Mouse (Mus musculus): ENCODE measurements around the gene Acot2. TPM values are rescaled to one million over a fixed set of nuclear protein-coding genes. Genes with fewer than 3 reads are reported as not detected.
"Not testable (repeated sequence)": the region's sequence is repeated elsewhere in the genome, so short reads cannot be mapped to it uniquely, and the experiment has no call there.

The Acot2 gene
- total and polyA plus RNA-seq, 3 experiments = 9.8 to 13.0 TPM; not detected in 1

DNA sequence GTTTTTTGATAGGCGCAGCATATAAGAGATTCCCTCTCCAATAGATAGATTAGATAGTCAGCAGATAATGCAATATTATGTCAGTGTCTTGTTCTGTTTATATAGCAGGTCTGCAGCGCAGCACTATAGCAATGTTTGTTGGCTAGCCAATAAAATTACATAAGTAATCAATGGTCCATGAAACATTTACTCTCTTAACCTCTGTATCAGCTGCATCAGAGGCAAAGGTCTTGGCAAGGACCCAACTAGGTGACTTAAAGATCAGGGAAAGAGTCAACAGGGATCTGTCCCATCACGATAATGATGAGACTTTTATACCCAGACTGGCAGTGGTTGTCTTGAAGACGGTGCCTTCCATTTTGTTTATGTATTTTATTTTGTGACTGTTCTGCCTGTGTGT is 45.2 kb downstream of the Acot2 start:
- H3K4me1 ChIP-seq (ENCODE audit: control insufficient read depth in 1 of 2, insufficient read depth in 2 of 2, low read length in 2 of 2) = peaks cover 11 to 20% of the 10 kb centered on the region in 2 experiments
- H3K9ac ChIP-seq (ENCODE audit: control insufficient read depth, low read depth, low read length, poor library complexity, severe bottlenecking) = no peak overlapping the region
- H3K27me3 ChIP-seq (ENCODE audit: control insufficient read depth in 1 of 2, insufficient read depth in 2 of 2, low read length in 2 of 2) = no peaks in the 10 kb centered on the region
- DNase-seq (ENCODE audit: low read depth, low spot score) = no peak
- H3K9me3 ChIP-seq (replicated peaks; ENCODE audit: insufficient read depth, low read length) = no peaks in the 10 kb centered on the region
- H3K79me2 ChIP-seq (ENCODE audit: control insufficient read depth, insufficient read depth, low read length, poor library complexity) = no peaks in the 10 kb centered on the region
- no peak overlapping the region for H3K4me3 ChIP-seq (ENCODE audit: control insufficient read depth in 1 of 2, insufficient read depth in 1 of 2, low read depth in 2 of 2, low read length in 2 of 2)
- TF ChIP-seq MYC (IDR thresholded peaks at IDR 0.05; ENCODE audit: low read depth, low read length) = no peak
- no peak overlapping the region for H3K27ac ChIP-seq (ENCODE audit: control insufficient read depth, low read depth, low read length)
- peaks cover 0 to 21% of the 10 kb centered on the region in 2 experiments; a peak in 2 of 4 replicates for H3K36me3 ChIP-seq (ENCODE audit: control insufficient read depth in 1 of 2, insufficient read depth in 2 of 2, low read length in 2 of 2)

DNA sequence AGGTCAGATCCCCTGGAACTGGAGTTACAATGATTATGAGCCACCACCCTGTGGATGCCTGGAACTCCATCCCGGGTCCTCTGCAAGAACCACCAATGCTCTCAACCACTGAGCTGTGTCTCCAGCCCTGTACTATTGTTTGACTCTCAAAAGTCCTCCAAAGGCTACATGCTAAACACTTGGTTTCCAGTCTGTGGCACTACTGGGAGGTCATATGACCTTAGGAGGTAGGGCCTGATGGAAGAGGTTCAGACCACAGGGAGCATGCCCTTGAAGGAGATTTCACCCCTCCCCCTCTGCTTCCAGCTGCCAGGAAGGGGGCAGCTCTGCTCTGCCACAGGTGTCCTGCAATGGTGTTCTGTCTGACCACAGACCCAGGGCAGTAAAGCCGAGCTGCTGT is 45.6 kb downstream of the Acot2 start:
- Histone ChIP-seq H3K27ac (ENCODE audit: control insufficient read depth, low read depth, low read length) (peak overlapping the region; percentile 65), H3K4me1 (ENCODE audit: control insufficient read depth in 1 of 2, insufficient read depth in 2 of 2, low read length in 2 of 2) (peaks cover 11 to 20% of the 10 kb centered on the region in 2 experiments), H3K36me3 (ENCODE audit: control insufficient read depth in 1 of 2, insufficient read depth in 2 of 2, low read length in 2 of 2) (peaks cover 0 to 21% of the 10 kb centered on the region in 2 experiments; a peak in 2 of 4 replicates)
- H3K27me3 ChIP-seq (ENCODE audit: control insufficient read depth in 1 of 2, insufficient read depth in 2 of 2, low read length in 2 of 2); H3K79me2 ChIP-seq (ENCODE audit: control insufficient read depth, insufficient read depth, low read length, poor library complexity); H3K9ac ChIP-seq (ENCODE audit: control insufficient read depth, low read depth, low read length, poor library complexity, severe bottlenecking); H3K9me3 ChIP-seq (replicated peaks; ENCODE audit: insufficient read depth, low read length); H3K4me3 ChIP-seq (ENCODE audit: control insufficient read depth in 1 of 2, insufficient read depth in 1 of 2, low read depth in 2 of 2, low read length in 2 of 2); DNase-seq (ENCODE audit: low read depth, low spot score): not testable (repeated sequence)

DNA sequence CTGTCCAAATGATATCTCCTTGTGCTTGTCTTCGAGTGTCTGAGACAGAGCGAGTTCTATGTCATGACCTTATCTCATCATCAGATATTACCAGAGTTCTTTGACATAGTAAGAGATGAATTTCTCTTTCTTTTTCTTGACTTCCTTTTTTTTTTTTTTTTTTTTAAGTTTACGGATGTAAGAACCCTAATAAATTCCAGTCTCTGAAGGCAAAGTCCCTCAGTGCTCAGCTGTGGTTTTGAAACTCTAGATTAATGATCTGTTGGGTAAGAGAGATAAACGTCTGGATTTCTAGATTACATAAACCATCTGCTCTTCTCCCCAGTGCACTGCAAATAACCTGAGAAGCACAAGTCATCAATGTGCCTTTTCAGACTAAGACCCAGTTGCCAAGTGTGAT is 46.4 kb downstream of the Acot2 start:
- no peak overlapping the region for H3K9ac ChIP-seq (ENCODE audit: control insufficient read depth, low read depth, low read length, poor library complexity, severe bottlenecking)
- H3K27ac ChIP-seq (ENCODE audit: control insufficient read depth, low read depth, low read length) = peak overlapping the region; percentile 65
- H3K27me3 ChIP-seq (ENCODE audit: control insufficient read depth in 1 of 2, insufficient read depth in 2 of 2, low read length in 2 of 2) = no peaks in the 10 kb centered on the region
- H3K36me3 ChIP-seq (ENCODE audit: control insufficient read depth in 1 of 2, insufficient read depth in 2 of 2, low read length in 2 of 2) = peaks cover 0 to 21% of the 10 kb centered on the region in 2 experiments; a peak in 2 of 4 replicates
- no peak overlapping the region for H3K4me3 ChIP-seq (ENCODE audit: control insufficient read depth in 1 of 2, insufficient read depth in 1 of 2, low read depth in 2 of 2, low read length in 2 of 2)
- H3K9me3 ChIP-seq (replicated peaks; ENCODE audit: insufficient read depth, low read length) = no peaks in the 10 kb centered on the region
- DNase-seq (ENCODE audit: low read depth, low spot score) = peak; percentile 61
- H3K79me2 ChIP-seq (ENCODE audit: control insufficient read depth, insufficient read depth, low read length, poor library complexity) = no peaks in the 10 kb centered on the region
- peaks cover 11 to 20% of the 10 kb centered on the region in 2 experiments for H3K4me1 ChIP-seq (ENCODE audit: control insufficient read depth in 1 of 2, insufficient read depth in 2 of 2, low read length in 2 of 2)
- TF ChIP-seq GATA1 (IDR thresholded peaks at IDR 0.05; ENCODE audit: low read depth, low read length) (peak; percentile 87), CHD2 (IDR thresholded peaks at IDR 0.05; ENCODE audit: low read length) (no peak), RCOR1 (IDR thresholded peaks at IDR 0.05; ENCODE audit: low read depth, low read length) (peak; percentile 80; the same call in 1 of the 2 replicates), MAX (IDR thresholded peaks at IDR 0.05; ENCODE audit: low read length) (peak; percentile 39; the same call in 1 of the 2 replicates), ZKSCAN1 (IDR thresholded peaks at IDR 0.05; ENCODE audit: low read depth, low read length) (0 out of 2 replicates have a peak, but pooled peaks have one; percentile 30), HCFC1 (IDR thresholded peaks at IDR 0.05; ENCODE audit: low read depth, low read length) (0 out of 2 replicates have a peak, but pooled peaks have one; percentile 25), UBTF (IDR thresholded peaks at IDR 0.05; ENCODE audit: borderline replicate concordance, insufficient read depth, low read depth, low read length) (no peak), NELFE (IDR thresholded peaks at IDR 0.05; ENCODE audit: low read depth, low read length) (no peak; the same call in 1 of the 2 replicates), EP300 (IDR thresholded peaks at IDR 0.05; ENCODE audit: low read depth in 1 of 2, low read length in 2 of 2) (peak; percentile 83 to 87), ZC3H11A (IDR thresholded peaks at IDR 0.05; ENCODE audit: low read depth, low read length) (no peak), USF2 (IDR thresholded peaks at IDR 0.05; ENCODE audit: borderline replicate concordance in 1 of 2, insufficient read depth in 1 of 2, low read depth in 1 of 2, low read length in 2 of 2) (no peak), ZNF384 (IDR thresholded peaks at IDR 0.05; ENCODE audit: low read depth, low read length) (peak; percentile 97), SIN3A (IDR thresholded peaks at IDR 0.05; ENCODE audit: low read length) (peak; percentile 74; the same call in 1 of the 2 replicates), MAZ (IDR thresholded peaks at IDR 0.05; ENCODE audit: low read depth, low read length) (no peak; the same call in 1 of the 2 replicates), JUND (IDR thresholded peaks at IDR 0.05; ENCODE audit: low read depth, low read length) (no peak), POLR2A (IDR thresholded peaks at IDR 0.05; ENCODE audit: control insufficient read depth in 1 of 2, insufficient read depth in 1 of 2, low read depth in 1 of 2, low read length in 2 of 2, poor library complexity in 1 of 2) (no peak), ETS1 (IDR thresholded peaks at IDR 0.05; ENCODE audit: low read depth, low read length) (peak; percentile 90), E2F4 (IDR thresholded peaks at IDR 0.05; ENCODE audit: borderline replicate concordance, low read depth, low read length) (no peak), CTCF (IDR thresholded peaks at IDR 0.05 in 2 of 3, conservative IDR thresholded peaks at IDR 0.05 in 1 of 3; ENCODE audit: control insufficient read depth in 1 of 3, insufficient read depth in 1 of 3, low read depth in 2 of 3, low read length in 3 of 3, poor library complexity in 1 of 3, severe bottlenecking in 1 of 3) (no peak), BHLHE40 (IDR thresholded peaks at IDR 0.05; ENCODE audit: borderline replicate concordance, low read depth, low read length) (peak; percentile 46; the same call in 1 of the 2 replicates), CHD1 (IDR thresholded peaks at IDR 0.05; ENCODE audit: low read depth, low read length) (no peak), MEF2A (IDR thresholded peaks at IDR 0.05; ENCODE audit: extremely low read depth, insufficient replicate concordance, low read depth, low read length, poor library complexity, severe bottlenecking) (no peak), MYB (IDR thresholded peaks at IDR 0.05; ENCODE audit: low read depth, low read length) (no peak), GABPA (IDR thresholded peaks at IDR 0.05; ENCODE audit: low read depth, low read length) (no peak), TCF12 (IDR thresholded peaks at IDR 0.05; ENCODE audit: low read depth, low read length) (peak; percentile 90)
